Mouse (Mus musculus): ENCODE data around the gene Fst. TPM values are rescaled to one million over a fixed set of nuclear protein-coding genes. Genes with fewer than 3 reads are reported as not detected.

Fst gene
- polyA plus RNA-seq, 1 experiment from 2014 or later, result 4.5 TPM

Other genes with a start within 250 kb of the Fst start
- 392 and 426 TPM in 2 replicates for gene Ndufs4, start 70.7 kb downstream of the Fst start, polyA plus RNA-seq (2014; fragmentation: Nextera tagmentation; extraction: Ambion mirVana)